Mouse (Mus musculus): ENCODE data around the gene Wfdc11. TPM values are rescaled to one million over a fixed set of nuclear protein-coding genes. Genes with fewer than 3 reads are reported as not detected.
"Not testable (repeated sequence)": the region's sequence is repeated elsewhere in the genome, so short reads cannot be mapped to it uniquely, and the experiment has no call there.

Gene Wfdc11
- polyA plus RNA-seq (2011; ENCODE audit: insufficient read depth, insufficient read length, low replicate concordance, missing spikeins) = not detected in 2 replicates

DNA sequence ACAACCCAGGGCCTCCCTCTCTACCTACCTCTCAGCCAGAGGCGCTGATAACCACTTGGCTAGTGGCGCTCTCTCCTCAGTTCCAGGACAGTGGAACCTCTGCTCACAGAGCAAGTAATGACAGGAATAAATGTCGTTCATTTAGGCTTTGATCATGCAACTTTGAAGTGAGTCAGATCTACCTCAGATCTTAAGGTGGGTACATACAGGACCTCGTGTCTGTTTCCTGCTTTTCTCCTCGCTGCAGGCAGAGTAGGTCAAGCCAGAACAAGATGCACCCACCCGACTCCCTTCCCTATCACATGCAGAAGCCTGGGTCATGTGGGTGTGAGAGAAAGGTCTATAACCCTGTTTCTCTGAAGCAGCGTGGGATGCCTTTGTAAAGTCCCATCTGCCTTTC is at the start of gene Wfdc11:
TSS of gene Wfdc11 (minus strand) at position 101 of the 400 bp plus-strand sequence.
- no peak within 1 kb of the TSS for H3K4me3 ChIP-seq (replicated peaks; ENCODE audit: control insufficient read depth, low read depth, low read length)
- no peak for TF ChIP-seq POLR2A (IDR thresholded peaks at IDR 0.05; ENCODE audit: borderline replicate concordance, control insufficient read depth, low read depth, low read length)
- TF ChIP-seq CTCF (IDR thresholded peaks at IDR 0.05; ENCODE audit: control insufficient read depth, insufficient read depth, low read length) = no peak
- H3K27ac ChIP-seq (ENCODE audit: control insufficient read depth, insufficient read depth, low read depth, low read length, poor library complexity) = no peak within 1 kb of the TSS
- WGBS = 65% methylated on average over 7 of the region's 7 CpGs
- no peaks in the 10 kb centered on the region for H3K4me1 ChIP-seq (ENCODE audit: control insufficient read depth, insufficient read depth, low read length)

DNA sequence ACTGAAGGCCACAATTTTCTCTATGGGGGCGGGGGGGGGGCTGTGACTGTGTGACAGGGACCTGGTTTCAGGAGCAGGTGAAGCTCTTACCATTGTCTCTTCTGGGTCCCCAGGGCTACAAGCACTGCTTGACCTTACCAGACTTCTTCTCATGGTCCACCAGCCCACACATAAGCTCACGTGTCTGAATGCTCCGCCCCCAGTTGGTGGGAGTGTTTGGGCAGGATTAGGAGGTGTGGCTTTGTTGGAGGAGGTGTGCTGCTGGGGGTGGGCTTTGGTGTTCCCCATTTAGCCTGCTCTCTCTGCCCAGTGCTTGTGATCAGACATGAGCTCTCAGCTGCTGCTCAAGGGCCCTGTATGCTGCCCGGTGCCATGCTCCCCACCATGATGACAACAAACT is 49.4 kb upstream of the Wfdc11 start:
- no peak overlapping the region for H3K4me3 ChIP-seq (replicated peaks; ENCODE audit: control insufficient read depth, low read depth, low read length)
- H3K4me1 ChIP-seq (ENCODE audit: control insufficient read depth, insufficient read depth, low read length) = no peaks in the 10 kb centered on the region
- WGBS = 78% methylated on average over 4 of the region's 4 CpGs
- TF ChIP-seq CTCF (IDR thresholded peaks at IDR 0.05; ENCODE audit: control insufficient read depth, insufficient read depth, low read length) (no peak), POLR2A (IDR thresholded peaks at IDR 0.05; ENCODE audit: borderline replicate concordance, control insufficient read depth, low read depth, low read length) (no peak)
- H3K27ac ChIP-seq (ENCODE audit: control insufficient read depth, insufficient read depth, low read depth, low read length, poor library complexity) = no peak overlapping the region

DNA sequence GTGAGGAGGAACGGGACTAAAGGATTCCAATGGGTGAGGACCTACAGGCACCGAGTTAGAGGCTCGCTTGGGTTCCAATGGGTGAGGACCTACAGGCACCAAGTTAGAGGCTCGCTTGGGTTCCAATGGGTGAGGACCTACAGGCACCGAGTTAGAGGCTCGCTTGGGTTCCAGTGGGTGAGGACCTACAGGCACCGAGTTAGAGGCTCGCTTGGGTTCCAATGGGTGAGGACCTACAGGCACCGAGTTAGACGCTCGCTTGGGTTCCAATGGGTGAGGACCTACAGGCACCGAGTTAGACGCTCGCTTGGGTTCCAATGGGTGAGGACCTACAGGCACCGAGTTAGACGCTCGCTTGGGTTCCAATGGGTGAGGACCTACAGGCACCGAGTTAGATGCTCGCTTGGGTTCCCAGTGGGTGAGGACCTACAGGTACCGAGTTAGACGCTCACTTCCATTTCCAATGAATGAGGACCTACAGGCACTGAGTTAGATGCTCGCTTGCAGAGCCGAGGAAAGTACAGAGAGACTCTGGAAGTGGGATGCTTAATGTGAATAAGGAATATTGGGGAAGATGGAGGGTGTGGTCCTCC is 42.4 kb upstream of the Wfdc11 start:
- not testable (repeated sequence) for H3K4me1 ChIP-seq (ENCODE audit: control insufficient read depth, insufficient read depth, low read length); H3K27ac ChIP-seq (ENCODE audit: control insufficient read depth, insufficient read depth, low read depth, low read length, poor library complexity); H3K4me3 ChIP-seq (replicated peaks; ENCODE audit: control insufficient read depth, low read depth, low read length)
- 88% methylated on average over 23 of the region's 23 CpGs for WGBS

DNA sequence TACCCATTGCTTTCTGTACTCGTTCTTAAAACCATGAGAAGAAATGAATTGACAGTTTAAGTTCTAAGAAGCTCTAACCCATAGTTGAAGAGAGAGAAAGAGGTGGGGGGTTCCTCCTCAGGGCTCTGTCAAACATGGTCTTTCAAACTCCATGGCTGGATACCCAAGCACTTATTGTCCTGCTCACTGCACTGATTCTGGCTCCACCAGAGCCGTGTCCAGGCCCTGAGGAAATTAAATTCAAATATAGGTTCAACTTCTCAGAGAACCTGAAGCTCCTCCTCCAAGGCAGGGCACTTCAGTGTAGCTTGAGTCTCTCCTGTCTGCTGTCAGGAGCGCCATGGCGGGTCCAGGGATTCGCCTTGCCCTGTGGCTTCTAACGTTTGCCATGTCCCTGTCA is 41.1 kb upstream of the Wfdc11 start, which contains the start of gene Spint5:
TSS of gene Spint5 (plus strand) at position 301 of the 400 bp plus-strand sequence.
- 70% methylated on average over 6 of the region's 6 CpGs for WGBS
- TF ChIP-seq POLR2A (IDR thresholded peaks at IDR 0.05; ENCODE audit: borderline replicate concordance, control insufficient read depth, low read depth, low read length) = no peak
- TF ChIP-seq CTCF (IDR thresholded peaks at IDR 0.05; ENCODE audit: control insufficient read depth, insufficient read depth, low read length) = no peak
- H3K4me3 ChIP-seq (replicated peaks; ENCODE audit: control insufficient read depth, low read depth, low read length) = no peak within 1 kb of the TSS
- H3K4me1 ChIP-seq (ENCODE audit: control insufficient read depth, insufficient read depth, low read length) = no peaks in the 10 kb centered on the region
- H3K27ac ChIP-seq (ENCODE audit: control insufficient read depth, insufficient read depth, low read depth, low read length, poor library complexity) = no peak within 1 kb of the TSS

DNA sequence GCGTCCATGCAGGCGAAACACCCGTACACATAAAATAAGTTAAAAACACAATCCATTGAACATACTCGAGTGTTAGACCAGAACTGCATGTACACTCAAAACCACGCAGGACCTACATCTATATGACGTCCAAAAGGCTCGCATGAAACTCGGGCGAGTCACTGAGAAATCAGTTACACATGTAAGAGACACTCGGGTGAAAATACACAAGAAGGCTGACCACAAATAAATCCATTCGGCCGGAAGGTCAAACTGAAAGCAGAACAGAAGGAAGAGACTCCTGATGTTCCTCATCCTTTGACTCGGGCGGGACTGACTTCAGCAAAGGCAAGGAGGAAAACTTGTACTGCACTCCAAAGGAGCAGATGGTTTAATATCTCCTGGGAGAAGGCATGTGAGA is 32.1 kb upstream of the Wfdc11 start:
- H3K4me3 ChIP-seq (replicated peaks; ENCODE audit: control insufficient read depth, low read depth, low read length) = no peak overlapping the region
- TF ChIP-seq CTCF (IDR thresholded peaks at IDR 0.05; ENCODE audit: control insufficient read depth, insufficient read depth, low read length) = no peak
- no peak for TF ChIP-seq POLR2A (IDR thresholded peaks at IDR 0.05; ENCODE audit: borderline replicate concordance, control insufficient read depth, low read depth, low read length)
- no peaks in the 10 kb centered on the region for H3K4me1 ChIP-seq (ENCODE audit: control insufficient read depth, insufficient read depth, low read length)
- 82% methylated on average over 14 of the region's 14 CpGs for WGBS
- no peak overlapping the region for H3K27ac ChIP-seq (ENCODE audit: control insufficient read depth, insufficient read depth, low read depth, low read length, poor library complexity)

DNA sequence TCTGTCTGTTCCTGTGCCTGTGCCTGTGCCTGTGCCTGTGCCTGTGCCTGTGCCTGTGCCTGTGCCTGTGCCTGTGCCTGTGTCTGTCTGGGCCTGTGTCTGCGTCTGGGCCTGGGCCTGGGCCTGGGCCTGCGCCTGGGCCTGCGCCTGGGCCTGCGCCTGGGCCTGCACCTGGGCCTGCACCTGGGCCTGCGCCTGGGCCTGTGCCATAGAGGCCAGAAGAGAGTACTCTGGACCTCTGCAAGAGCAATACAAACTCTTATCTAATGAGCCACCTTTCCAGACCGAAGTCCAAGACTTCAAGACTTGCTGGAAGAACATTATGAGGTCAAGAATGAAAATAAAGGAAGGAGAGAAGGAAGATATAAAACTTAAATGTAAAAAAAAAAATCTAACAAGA is 31.4 kb upstream of the Wfdc11 start:
- TF ChIP-seq POLR2A (IDR thresholded peaks at IDR 0.05; ENCODE audit: borderline replicate concordance, control insufficient read depth, low read depth, low read length) (no peak), CTCF (IDR thresholded peaks at IDR 0.05; ENCODE audit: control insufficient read depth, insufficient read depth, low read length) (no peak)
- Histone ChIP-seq H3K27ac (ENCODE audit: control insufficient read depth, insufficient read depth, low read depth, low read length, poor library complexity) (no peak overlapping the region), H3K4me1 (ENCODE audit: control insufficient read depth, insufficient read depth, low read length) (no peaks in the 10 kb centered on the region), H3K4me3 (replicated peaks; ENCODE audit: control insufficient read depth, low read depth, low read length) (no peak overlapping the region)
- WGBS = 88% methylated on average over 6 of the region's 6 CpGs

DNA sequence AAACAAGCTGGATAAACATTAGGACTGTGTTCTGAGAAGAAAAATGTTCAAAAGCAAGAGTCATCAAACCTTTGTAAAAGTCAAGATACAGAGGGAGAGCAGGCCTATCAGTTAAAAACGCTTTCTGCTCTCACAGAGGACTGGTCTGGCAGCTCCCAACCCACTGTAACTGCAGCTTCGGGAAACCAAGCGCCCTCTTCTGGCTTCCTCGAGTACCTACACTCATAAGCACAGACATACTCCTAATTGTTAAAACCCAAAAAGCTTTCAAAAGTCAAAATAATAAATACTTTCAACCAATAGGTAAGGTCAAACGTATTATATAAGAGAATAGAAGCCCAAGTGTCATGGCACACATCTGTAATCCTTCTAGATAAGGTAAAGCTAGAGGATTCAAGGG is 30.3 kb upstream of the Wfdc11 start:
- no peaks in the 10 kb centered on the region for H3K4me1 ChIP-seq (ENCODE audit: control insufficient read depth, insufficient read depth, low read length)
- H3K27ac ChIP-seq (ENCODE audit: control insufficient read depth, insufficient read depth, low read depth, low read length, poor library complexity) = no peak overlapping the region
- no peak for TF ChIP-seq POLR2A (IDR thresholded peaks at IDR 0.05; ENCODE audit: borderline replicate concordance, control insufficient read depth, low read depth, low read length)
- no peak for TF ChIP-seq CTCF (IDR thresholded peaks at IDR 0.05; ENCODE audit: control insufficient read depth, insufficient read depth, low read length)
- WGBS = 73% methylated on average over 5 of the region's 5 CpGs
- H3K4me3 ChIP-seq (replicated peaks; ENCODE audit: control insufficient read depth, low read depth, low read length) = no peak overlapping the region

DNA sequence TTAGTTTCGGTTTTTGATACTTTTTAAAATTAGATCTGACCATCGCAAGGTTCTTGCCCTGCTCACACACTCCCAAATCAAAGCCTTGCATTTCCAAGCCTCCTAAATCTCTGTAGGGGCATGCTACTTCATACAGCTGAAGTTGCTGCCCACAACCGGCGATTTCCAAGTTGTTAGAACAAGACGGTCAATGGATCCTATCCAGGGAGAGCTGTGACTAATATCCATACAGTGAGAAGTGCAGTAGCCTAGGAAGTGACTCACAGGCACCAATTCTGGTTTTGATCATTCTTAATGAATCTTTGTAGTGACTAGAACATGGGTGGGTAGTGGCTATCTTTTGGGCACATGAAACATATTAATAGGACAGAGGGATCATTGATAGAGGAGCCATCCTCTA is 27.9 kb upstream of the Wfdc11 start:
- Histone ChIP-seq H3K4me3 (replicated peaks; ENCODE audit: control insufficient read depth, low read depth, low read length) (no peak overlapping the region), H3K27ac (ENCODE audit: control insufficient read depth, insufficient read depth, low read depth, low read length, poor library complexity) (no peak overlapping the region), H3K4me1 (ENCODE audit: control insufficient read depth, insufficient read depth, low read length) (no peaks in the 10 kb centered on the region)
- 70% methylated on average over 5 of the region's 5 CpGs for WGBS
- TF ChIP-seq CTCF (IDR thresholded peaks at IDR 0.05; ENCODE audit: control insufficient read depth, insufficient read depth, low read length) (no peak), POLR2A (IDR thresholded peaks at IDR 0.05; ENCODE audit: borderline replicate concordance, control insufficient read depth, low read depth, low read length) (no peak)

DNA sequence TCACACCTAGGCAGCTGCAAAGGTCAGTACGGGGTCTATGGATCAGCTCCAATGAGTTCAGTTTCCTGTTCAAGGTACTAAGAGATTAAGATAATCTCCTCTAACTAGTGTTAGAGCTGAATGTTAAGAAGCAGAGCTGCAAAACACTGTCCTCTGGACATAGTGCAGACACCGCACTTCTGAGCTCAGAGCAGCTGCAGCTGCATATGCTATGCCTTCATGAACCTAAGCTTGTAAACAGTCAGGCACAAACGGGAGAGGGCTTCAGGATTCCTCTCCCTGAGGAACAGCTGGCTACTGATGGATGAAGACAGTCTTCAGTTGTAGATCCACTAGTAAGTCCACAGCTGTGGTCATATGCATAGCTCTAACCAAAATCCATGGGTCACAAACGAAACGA is 27.1 kb upstream of the Wfdc11 start:
- Histone ChIP-seq H3K27ac (ENCODE audit: control insufficient read depth, insufficient read depth, low read depth, low read length, poor library complexity) (no peak overlapping the region), H3K4me3 (replicated peaks; ENCODE audit: control insufficient read depth, low read depth, low read length) (no peak overlapping the region), H3K4me1 (ENCODE audit: control insufficient read depth, insufficient read depth, low read length) (no peaks in the 10 kb centered on the region)
- no peak for TF ChIP-seq CTCF (IDR thresholded peaks at IDR 0.05; ENCODE audit: control insufficient read depth, insufficient read depth, low read length)
- TF ChIP-seq POLR2A (IDR thresholded peaks at IDR 0.05; ENCODE audit: borderline replicate concordance, control insufficient read depth, low read depth, low read length) = no peak
- WGBS = 65% methylated on average over 5 of the region's 5 CpGs

Data from bone marrow, adult 2 months (tissue).